Mouse (Mus musculus) E14TG2a.4 (cell line): Measurements from ENCODE around the gene Pax9.

ENCODE experiments used
- CTCF ChIP-seq: conservative IDR thresholded peaks from 2 replicates; pipeline ENCODE4 v1.5.1; 2014; ENCODE audit warnings: low read length
- NANOG ChIP-seq: IDR thresholded peaks from 2 replicates; pipeline ENCODE4 v1.6.1; 2014; ENCODE audit warnings: borderline replicate concordance, low read length, mixed read lengths

- TF ChIP-seq CTCF (no peak), NANOG (no peak)
Observed at GRCm38 (mm10) chr12:56669451-56670122, 22.0 kb upstream of the Pax9 start.
